Comparison of ENCODE assay signal across 10 mouse cellular contexts in the genomic region with DNA sequence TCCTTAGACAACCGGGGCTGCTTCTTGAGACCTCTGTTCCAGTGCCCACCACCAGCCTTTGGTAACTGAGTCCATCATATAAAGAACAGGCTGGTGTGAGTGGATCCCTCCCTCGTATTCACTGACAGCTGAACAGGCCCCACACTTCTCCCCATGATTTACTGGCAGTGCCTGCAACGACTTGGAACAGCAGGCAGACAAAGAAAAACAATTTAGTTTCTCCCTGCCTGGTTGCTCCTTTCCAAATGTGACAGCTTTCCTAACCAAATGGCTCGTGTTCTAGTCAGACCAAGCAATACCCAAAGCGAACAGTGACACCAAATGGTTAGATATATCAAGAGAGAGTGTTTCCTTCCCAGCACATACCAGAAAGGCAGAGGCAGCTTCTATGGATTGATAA.
DNase-seq lines count a peak whose midpoint lies in the region; ATAC-seq lines count a peak whose summit lies in the region.
"Had no signal": no experiment of that assay in that cellular context is flagged by ENCODE, and none has a peak within 500 bp of the region (broad histone marks: within the 10 kb centered on the region; RNA-seq: fewer than 3 reads in every experiment).

No protein-coding gene starts in this region.

- H3K9ac ChIP-seq in kidney, embryonic 16.5 days (replicated peaks; ENCODE audit: low read length): no peak overlapping the region
- H3K9ac ChIP-seq: embryonic facial prominence, embryonic 12.5 days; liver, embryonic 14.5 days had no signal

- H3K9me3 ChIP-seq in kidney, embryonic 16.5 days (ENCODE audit: low read length): no peaks in the 10 kb centered on the region
- H3K9me3 ChIP-seq: embryonic facial prominence, embryonic 12.5 days had no signal

- H3K36me3 ChIP-seq in kidney, embryonic 16.5 days (ENCODE audit: insufficient read depth, low read length): no peaks in the 10 kb centered on the region
- H3K36me3 ChIP-seq: embryonic facial prominence, embryonic 12.5 days had no signal

- peak; percentile 91 for ATAC-seq in kidney, embryonic 16.5 days (ENCODE audit: low FRiP score, low TSS enrichment)
- ATAC-seq in granulocyte monocyte progenitor cell, adult 5-6 weeks (replicated peaks; ENCODE audit: poor library complexity, severe bottlenecking): no peak

- DNase-seq in kidney, postnatal 14 days: no peak
- peak; percentile 14 for DNase-seq in cerebellum, adult 8-10 months
- DNase-seq in heart, adult 9 months (ENCODE audit: low spot score in 2 of 2): peak; percentile 47 to 58
- DNase-seq in lung, postnatal 10 days: peak; percentile 29
- no peak for DNase-seq in urinary bladder, postnatal 4 days (ENCODE audit: low spot score in 2 of 2)
- no peak for DNase-seq in MN1 (ENCODE audit: low spot score)

- WGBS in kidney, embryonic 16.5 days: 8% methylated on average over 5 of the region's 5 CpGs

- no peak overlapping the region for H3K4me2 ChIP-seq in kidney, embryonic 16.5 days (replicated peaks; ENCODE audit: low read depth, low read length)
- H3K4me2 ChIP-seq: embryonic facial prominence, embryonic 12.5 days had no signal

- H3K4me3 ChIP-seq in kidney, embryonic 16.5 days (ENCODE audit: low read length): no peak overlapping the region
- H3K4me3 ChIP-seq: embryonic facial prominence, embryonic 12.5 days had no signal

- peaks cover 12% of the 10 kb centered on the region for H3K4me1 ChIP-seq in kidney, embryonic 16.5 days (ENCODE audit: insufficient read depth, low read length)
- H3K4me1 ChIP-seq: embryonic facial prominence, embryonic 12.5 days had no signal

- H3K27me3 ChIP-seq in kidney, embryonic 16.5 days (ENCODE audit: insufficient read depth, low read length): 0 out of 2 replicates have a peak, but pooled peaks cover 3% of the 10 kb centered on the region
- H3K27me3 ChIP-seq: embryonic facial prominence, embryonic 12.5 days had no signal

- H3K27ac ChIP-seq in kidney, embryonic 16.5 days (ENCODE audit: low read length): no peak overlapping the region
- H3K27ac ChIP-seq: embryonic facial prominence, embryonic 12.5 days; liver, embryonic 14.5 days had no signal

Comparison
In these comparisons a context has a peak if more than half of its experiments do, and no peak if none do; other contexts are left out.
1. DNase-seq: peak in cerebellum, adult 8-10 months (single experiment), heart, adult 9 months (2 of 2) and lung, postnatal 10 days (single experiment); none in kidney, postnatal 14 days (single experiment), urinary bladder, postnatal 4 days (0 of 2) and MN1 (single experiment).